Mouse (Mus musculus) limb, embryonic 15.5 days (tissue): ENCODE measurements around the gene Copz2. TPM values are rescaled to one million over a fixed set of nuclear protein-coding genes. Genes with fewer than 3 reads are reported as not detected.

ENCODE experiments used
- ATAC-seq: fragments of 200-750 bp; cut with Nextera tagmentation; 2 replicates; pipeline ENCODE4 v1.8.0; 2017; ENCODE audit warnings: low read depth, moderate TSS enrichment; ENCODE audit not compliant: insufficient number of reproducible peaks, low FRiP score, low TSS enrichment
- H3K27ac ChIP-seq: fragments of 300-500 bp; sonication (generic); 2 replicates; pipeline ENCODE4 v1.5.1; 2015; ENCODE audit warnings: moderate library complexity, mild to moderate bottlenecking, inconsistent platforms
- H3K27me3 ChIP-seq: fragments of 300-500 bp; sonication (generic); 2 replicates; pipeline ENCODE4 v1.6.1; 2015; ENCODE audit warnings: inconsistent platforms
- H3K36me3 ChIP-seq: fragments of 300-500 bp; sonication (generic); 2 replicates; pipeline ENCODE4 v1.6.1; 2015; ENCODE audit warnings: inconsistent platforms
- H3K4me1 ChIP-seq: fragments of 300-500 bp; sonication (generic); 2 replicates; pipeline ENCODE4 v1.6.1; 2015; ENCODE audit warnings: inconsistent platforms
- H3K4me2 ChIP-seq: fragments of 300-500 bp; sonication (generic); 2 replicates; pipeline ENCODE4 v1.6.1; 2015; ENCODE audit warnings: mild to moderate bottlenecking, inconsistent platforms
- H3K4me3 ChIP-seq: fragments of 300-500 bp; sonication (generic); 2 replicates; pipeline ENCODE4 v1.5.1; 2015; ENCODE audit warnings: mild to moderate bottlenecking, inconsistent platforms
- H3K9ac ChIP-seq: fragments of 300-500 bp; sonication (generic); 2 replicates; pipeline ENCODE4 v1.6.1; 2015; ENCODE audit warnings: inconsistent platforms
- H3K9me3 ChIP-seq: fragments of 300-500 bp; sonication (generic); 2 replicates; pipeline ENCODE4 v1.6.1; 2016; ENCODE audit warnings: inconsistent platforms
- WGBS: fragments of 180-500 bp; shearing (Covaris S2); methylation state at CpG from one replicate; pipeline ENCODE4 v1.1.7; 2015; 5-methylcytosine and 5-hydroxymethylcytosine counted together
- polyA plus RNA-seq: library from polyadenylated mRNA; unstranded; fragments of >200 nt; fragmentation: Nextera tagmentation; extraction: Ambion mirVana; gene quantifications from 2 replicates; pipeline ENCODE4 v1.2.1, GENCODE M21; 2015

The Copz2 gene
- polyA plus RNA-seq, 1 experiment from 2014 or later = 213 TPM

GRCm38 (mm10) chr11:96891784-96892527 is 42.3 kb downstream of the Copz2 start:
- H3K36me3 ChIP-seq = no peaks in the 10 kb centered on the region
- 33% methylated on average over 14 of the region's 14 CpGs for WGBS
- H3K27ac ChIP-seq = no peak overlapping the region

GRCm38 (mm10) chr11:96893203-96893842 is 43.7 kb downstream of the Copz2 start:
- Histone ChIP-seq H3K9me3 (no peaks in the 10 kb centered on the region), H3K9ac (no peak overlapping the region), H3K4me1 (no peaks in the 10 kb centered on the region), H3K36me3 (no peaks in the 10 kb centered on the region), H3K4me2 (no peak overlapping the region), H3K27me3 (no peaks in the 10 kb centered on the region), H3K4me3 (no peak overlapping the region), H3K27ac (no peak overlapping the region)
- no peak for ATAC-seq
- whole genome bisulfite sequencing = 68% methylated on average over 11 of the region's 11 CpGs

More at GRCm38 (mm10) chr11:96891784-96892527, 42.3 kb downstream of the Copz2 start:
- no peak overlapping the region for H3K4me2 ChIP-seq
- no peaks in the 10 kb centered on the region for H3K27me3 ChIP-seq
- no peaks in the 10 kb centered on the region for H3K9me3 ChIP-seq
- ATAC-seq = no peak
- no peak overlapping the region for H3K4me3 ChIP-seq
- H3K9ac ChIP-seq = no peak overlapping the region
- no peaks in the 10 kb centered on the region for H3K4me1 ChIP-seq

- Histone ChIP-seq H3K4me3 (no peak overlapping the region), H3K36me3 (no peaks in the 10 kb centered on the region), H3K9me3 (no peaks in the 10 kb centered on the region), H3K4me2 (no peak overlapping the region), H3K9ac (0 out of 2 replicates have a peak overlapping the region, but pooled peaks have one; percentile 1), H3K27ac (no peak overlapping the region), H3K4me1 (peaks cover 4% of the 10 kb centered on the region; the same call in 1 of the 2 replicates), H3K27me3 (no peaks in the 10 kb centered on the region)
- ATAC-seq = no peak
- WGBS = 75% methylated on average over 4 of the region's 4 CpGs
Observed at GRCm38 (mm10) chr11:96895886-96896285, 46.2 kb downstream of the Copz2 start.

DNA sequence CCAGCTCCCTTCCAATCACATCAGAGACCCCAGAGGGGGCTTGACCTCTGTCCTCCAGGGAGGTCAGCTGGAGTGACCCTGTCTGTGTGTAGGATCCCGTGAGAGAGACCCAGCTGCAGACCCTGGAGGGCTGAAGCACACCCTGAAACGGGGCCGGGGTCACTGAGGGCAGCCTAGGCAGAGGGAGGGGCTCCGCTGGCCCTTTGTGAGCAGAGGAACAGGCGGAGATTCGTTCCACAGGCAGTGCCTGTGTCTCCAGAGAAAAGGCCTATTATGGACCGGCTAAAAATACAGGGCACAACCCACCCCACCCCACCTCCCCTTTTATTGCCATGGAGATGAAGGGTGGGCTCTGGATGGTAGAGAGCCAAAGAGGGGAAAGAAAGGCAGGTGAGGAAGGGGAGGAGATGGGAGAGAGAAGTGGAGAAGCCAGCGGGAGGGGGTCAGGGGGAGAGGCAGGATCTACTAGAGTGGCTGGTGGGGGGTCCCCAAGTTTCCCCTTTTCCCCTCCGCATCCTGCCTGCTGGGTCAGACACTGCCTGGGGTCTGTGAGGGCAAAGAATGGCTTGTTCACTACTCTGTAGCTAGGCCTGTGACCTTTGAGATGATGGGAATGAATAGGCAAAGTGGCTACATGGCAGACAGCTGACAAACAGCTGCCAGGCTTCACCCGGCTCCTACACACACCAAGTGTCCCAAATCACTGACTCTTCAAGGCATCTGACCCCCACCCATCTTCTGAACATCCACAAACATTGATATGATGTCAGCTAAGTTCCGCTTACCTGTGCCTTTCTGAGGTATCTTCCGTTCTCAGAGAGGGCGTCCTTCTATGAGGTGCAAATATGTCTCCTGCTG is 50.0 kb downstream of the Copz2 start:
- H3K4me3 ChIP-seq = no peak overlapping the region
- no peak overlapping the region for H3K9ac ChIP-seq
- H3K27ac ChIP-seq = no peak overlapping the region
- no peaks in the 10 kb centered on the region for H3K9me3 ChIP-seq
- no peaks in the 10 kb centered on the region for H3K36me3 ChIP-seq
- no peak for ATAC-seq
- no peak overlapping the region for H3K4me2 ChIP-seq
- peaks cover 12% of the 10 kb centered on the region for H3K4me1 ChIP-seq
- 42% methylated on average over 13 of the region's 13 CpGs for WGBS
- H3K27me3 ChIP-seq = 0 out of 2 replicates have a peak, but pooled peaks cover 4% of the 10 kb centered on the region

DNA sequence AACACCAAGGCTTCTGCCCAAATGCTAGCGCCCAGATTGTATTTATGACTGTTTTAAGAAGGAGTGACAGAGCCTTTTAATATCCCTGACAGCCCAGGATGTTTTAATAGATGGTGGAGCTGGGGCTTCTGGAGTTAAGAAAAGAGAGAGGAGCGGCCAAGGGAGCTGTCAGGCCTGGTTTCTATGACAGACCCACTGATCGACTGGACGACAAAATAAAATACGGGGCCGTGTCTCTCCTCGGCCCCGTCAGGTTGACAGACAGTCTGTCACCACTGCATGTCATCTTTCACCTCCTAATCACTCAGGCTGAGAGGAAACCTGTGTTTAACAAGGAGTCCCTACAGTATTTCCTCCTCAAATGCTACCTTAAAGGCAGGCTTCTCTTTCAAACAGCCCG is 51.7 kb downstream of the Copz2 start:
- Histone ChIP-seq H3K9me3 (no peaks in the 10 kb centered on the region), H3K27ac (no peak overlapping the region), H3K27me3 (0 out of 2 replicates have a peak, but pooled peaks cover 4% of the 10 kb centered on the region), H3K9ac (no peak overlapping the region), H3K36me3 (0 out of 2 replicates have a peak, but pooled peaks cover 3% of the 10 kb centered on the region), H3K4me3 (no peak overlapping the region), H3K4me2 (no peak overlapping the region), H3K4me1 (peaks cover 12% of the 10 kb centered on the region)
- ATAC-seq = no peak
- WGBS = 53% methylated on average over 9 of the region's 9 CpGs

DNA sequence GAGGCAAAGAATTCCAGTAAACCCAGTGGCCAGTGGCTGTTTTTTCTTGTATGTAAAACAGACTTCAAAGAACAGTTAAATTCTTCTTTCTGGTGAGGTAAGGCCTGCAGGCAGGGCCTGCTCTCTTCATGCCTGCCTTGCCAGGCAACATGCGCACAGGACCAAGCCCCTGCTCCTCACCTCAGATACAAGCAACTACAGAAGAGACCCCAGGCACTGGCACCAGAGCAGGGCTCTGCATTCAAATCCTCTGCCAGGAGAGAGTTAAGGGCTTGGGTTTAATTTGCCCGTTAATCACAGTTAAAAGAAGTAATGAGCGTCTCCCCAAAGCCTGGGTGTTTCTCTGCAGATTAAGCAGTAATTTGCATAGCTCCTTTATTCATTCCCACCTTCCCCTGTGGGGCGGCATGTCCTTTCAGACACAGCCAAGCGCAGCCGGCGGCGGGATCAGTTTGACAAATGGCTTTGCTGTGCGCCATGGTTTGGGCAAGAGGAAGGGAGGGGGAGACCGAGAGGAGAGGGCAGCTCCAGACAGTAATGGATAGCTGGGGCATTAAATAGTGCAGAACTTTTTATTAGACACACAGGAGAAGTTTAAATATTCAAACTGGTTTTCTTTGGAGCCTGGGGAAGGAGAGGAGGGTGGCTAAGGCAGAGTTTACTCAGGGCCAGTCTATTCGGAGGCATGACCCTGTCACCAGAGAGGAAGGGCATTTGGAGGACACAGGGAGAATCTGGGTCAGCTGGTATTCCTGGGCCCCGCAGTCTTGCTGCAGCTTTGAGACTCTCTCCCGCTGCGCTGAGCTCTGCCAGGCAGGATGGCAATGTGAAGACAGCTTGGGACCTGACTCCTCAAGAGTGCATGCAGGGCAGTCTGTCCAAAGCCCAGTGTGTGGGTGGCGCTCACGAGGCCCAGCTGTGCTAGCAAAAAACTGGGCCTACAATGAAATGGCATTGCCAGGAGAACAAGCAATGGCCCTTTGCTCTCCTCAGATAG is 53.3 kb downstream of the Copz2 start:
- Histone ChIP-seq H3K9ac (no peak overlapping the region), H3K4me1 (peaks cover 12% of the 10 kb centered on the region), H3K36me3 (peaks cover 17% of the 10 kb centered on the region), H3K27me3 (0 out of 2 replicates have a peak, but pooled peaks cover 4% of the 10 kb centered on the region), H3K27ac (peak overlapping the region; percentile 33; the same call in 1 of the 2 replicates), H3K4me2 (no peak overlapping the region), H3K4me3 (no peak overlapping the region), H3K9me3 (no peaks in the 10 kb centered on the region)
- 24% methylated on average over 16 of the region's 16 CpGs for WGBS
- no peak for ATAC-seq

GRCm38 (mm10) chr11:96906431-96907161 is 56.9 kb downstream of the Copz2 start:
- WGBS = 46% methylated on average over 15 of the region's 15 CpGs

GRCm38 (mm10) chr11:96908594-96908993 is 58.9 kb downstream of the Copz2 start:
- Histone ChIP-seq H3K9me3 (no peaks in the 10 kb centered on the region), H3K4me3 (no peak overlapping the region), H3K4me1 (no peaks in the 10 kb centered on the region), H3K27me3 (no peaks in the 10 kb centered on the region), H3K4me2 (no peak overlapping the region), H3K27ac (no peak overlapping the region), H3K9ac (no peak overlapping the region), H3K36me3 (peaks cover 55% of the 10 kb centered on the region)
- ATAC-seq = no peak
- WGBS = 85% methylated on average over 12 of the region's 12 CpGs

More at GRCm38 (mm10) chr11:96906431-96907161, 56.9 kb downstream of the Copz2 start:
- Histone ChIP-seq H3K9ac (no peak overlapping the region), H3K27ac (peak overlapping the region; percentile 17; the same call in 1 of the 2 replicates), H3K9me3 (no peaks in the 10 kb centered on the region), H3K4me1 (peaks cover 9% of the 10 kb centered on the region), H3K4me3 (no peak overlapping the region), H3K27me3 (0 out of 2 replicates have a peak, but pooled peaks cover 4% of the 10 kb centered on the region), H3K4me2 (no peak overlapping the region), H3K36me3 (peaks cover 48% of the 10 kb centered on the region)
- ATAC-seq = peak; percentile 61; the same call in 1 of the 2 replicates

- peaks cover 55% of the 10 kb centered on the region for H3K36me3 ChIP-seq
- 29% methylated on average over 7 of the region's 7 CpGs for WGBS
- H3K27ac ChIP-seq = no peak overlapping the region
- H3K9ac ChIP-seq = no peak overlapping the region
- no peak for ATAC-seq
- no peaks in the 10 kb centered on the region for H3K27me3 ChIP-seq
- H3K4me3 ChIP-seq = no peak overlapping the region
- no peaks in the 10 kb centered on the region for H3K9me3 ChIP-seq
- H3K4me2 ChIP-seq = no peak overlapping the region
- peaks cover 4% of the 10 kb centered on the region for H3K4me1 ChIP-seq
Observed at GRCm38 (mm10) chr11:96910003-96910402, 60.3 kb downstream of the Copz2 start.
